Mouse (Mus musculus) lung, embryonic 16.5 days (tissue): ENCODE data around the gene Ccdc157. TPM values are rescaled to one million over a fixed set of nuclear protein-coding genes. Genes with fewer than 3 reads are reported as not detected.
"Not testable (repeated sequence)": the region's sequence is repeated elsewhere in the genome, so short reads cannot be mapped to it uniquely, and the experiment has no call there.

Experiments used
- ATAC-seq: fragments of 200-750 bp; cut with Nextera tagmentation; 2 replicates; pipeline ENCODE4 v1.8.0; 2017; ENCODE audit warnings: low read depth, mild to moderate bottlenecking, moderate library complexity
- H3K27ac ChIP-seq: fragments of 300-500 bp; sonication (generic); 2 replicates; pipeline ENCODE4 v1.5.1; 2014; ENCODE audit warnings: mild to moderate bottlenecking, control low read depth, low read length
- H3K27me3 ChIP-seq: fragments of 300-500 bp; sonication (generic); 2 replicates; pipeline ENCODE4 v1.6.1; 2014; ENCODE audit warnings: low read depth, low read length, mixed read lengths; ENCODE audit not compliant: control insufficient read depth, insufficient read depth
- H3K36me3 ChIP-seq: fragments of 300-500 bp; sonication (generic); 2 replicates; pipeline ENCODE4 v1.6.1; 2014; ENCODE audit warnings: low read length; ENCODE audit not compliant: control insufficient read depth, insufficient read depth
- H3K4me1 ChIP-seq: fragments of 300-500 bp; sonication (generic); replicated peaks from 2 replicates; pipeline ENCODE4 v1.6.1; 2014; ENCODE audit warnings: low read length, mixed read lengths; ENCODE audit not compliant: control insufficient read depth, insufficient read depth
- H3K4me2 ChIP-seq: fragments of 300-500 bp; sonication (generic); 2 replicates; pipeline ENCODE4 v1.6.1; 2014; ENCODE audit warnings: low read depth, low read length, control low read depth
- H3K4me3 ChIP-seq: fragments of 300-500 bp; sonication (generic); 2 replicates; pipeline ENCODE4 v1.5.1; 2014; ENCODE audit warnings: mild to moderate bottlenecking, low read length, control low read depth
- H3K9ac ChIP-seq: fragments of 300-500 bp; sonication (generic); 2 replicates; pipeline ENCODE4 v1.6.1; 2014; ENCODE audit warnings: low read length, control low read depth
- H3K9me3 ChIP-seq: fragments of 300-500 bp; sonication (generic); 2 replicates; pipeline ENCODE4 v1.6.1; 2016; ENCODE audit warnings: low read length; ENCODE audit not compliant: control insufficient read depth
- WGBS: fragments of 180-500 bp; shearing (Covaris S2); extraction: QIAGEN DNeasy Blood & Tissue Kit; methylation state at CpG from one replicate; pipeline ENCODE4 v1.1.7; 2014; 5-methylcytosine and 5-hydroxymethylcytosine counted together
- polyA plus RNA-seq: library from polyadenylated mRNA; unstranded; fragments of >200 nt; fragmentation: Nextera tagmentation; extraction: Ambion mirVana; gene quantifications from 2 replicates; pipeline ENCODE4 v1.2.1, GENCODE M21; 2015

Gene Ccdc157
- polyA plus RNA-seq, 1 experiment from 2014 or later: 9.2 TPM

DNA sequence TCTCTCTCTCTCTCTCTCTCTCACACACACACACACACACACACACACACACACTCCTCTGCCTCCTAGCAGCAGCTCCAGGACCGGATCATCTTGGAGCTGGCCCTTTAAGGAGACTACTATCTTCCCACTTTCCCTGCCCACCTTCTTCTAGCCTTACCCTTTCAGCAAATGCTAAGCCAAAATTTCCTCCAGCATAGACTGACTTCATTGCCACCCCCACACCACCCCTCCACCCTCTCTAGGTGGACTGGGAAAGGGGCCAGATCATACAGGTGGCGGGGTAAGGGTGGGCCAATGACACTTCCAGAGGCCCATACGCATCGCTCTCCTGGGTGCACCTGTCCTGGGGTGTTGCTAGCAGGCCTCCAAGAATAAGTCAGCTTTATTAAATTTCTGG lies 44.7 kb downstream of the Ccdc157 start:
- H3K27me3 ChIP-seq: no peaks in the 10 kb centered on the region
- peaks cover 14% of the 10 kb centered on the region for H3K4me1 ChIP-seq
- WGBS: 74% methylated on average over 4 of the region's 4 CpGs
- no peak for ATAC-seq
- no peak overlapping the region for H3K4me2 ChIP-seq
- no peak overlapping the region for H3K4me3 ChIP-seq
- H3K36me3 ChIP-seq: no peaks in the 10 kb centered on the region
- no peak overlapping the region for H3K27ac ChIP-seq
- no peak overlapping the region for H3K9ac ChIP-seq
- no peaks in the 10 kb centered on the region for H3K9me3 ChIP-seq

DNA sequence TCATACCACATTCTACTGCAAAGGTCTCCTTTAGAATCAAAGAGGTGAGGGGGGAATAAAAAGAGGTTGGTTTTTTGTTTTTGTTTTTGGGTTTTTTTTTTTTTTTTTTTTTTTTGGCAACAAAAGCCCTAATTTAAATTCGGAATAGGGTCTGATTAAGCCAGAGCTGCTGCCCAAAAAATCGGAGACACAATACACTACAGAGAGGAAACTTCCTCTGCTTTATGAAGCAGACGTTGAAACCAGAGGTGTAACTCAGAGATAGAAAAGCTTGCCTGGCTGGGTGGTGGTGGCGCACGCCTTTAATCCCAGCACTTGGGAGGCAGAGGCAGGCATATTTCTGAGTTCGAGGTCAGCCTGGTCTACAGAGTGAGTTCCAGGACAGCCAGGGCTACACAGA lies 45.6 kb downstream of the Ccdc157 start:
- H3K27me3 ChIP-seq, H3K4me2 ChIP-seq, H3K9me3 ChIP-seq, ATAC-seq, H3K36me3 ChIP-seq, H3K9ac ChIP-seq, H3K27ac ChIP-seq, H3K4me3 ChIP-seq: not testable (repeated sequence)
- WGBS: 79% methylated on average over 6 of the region's 6 CpGs
- peaks cover 14% of the 10 kb centered on the region for H3K4me1 ChIP-seq

DNA sequence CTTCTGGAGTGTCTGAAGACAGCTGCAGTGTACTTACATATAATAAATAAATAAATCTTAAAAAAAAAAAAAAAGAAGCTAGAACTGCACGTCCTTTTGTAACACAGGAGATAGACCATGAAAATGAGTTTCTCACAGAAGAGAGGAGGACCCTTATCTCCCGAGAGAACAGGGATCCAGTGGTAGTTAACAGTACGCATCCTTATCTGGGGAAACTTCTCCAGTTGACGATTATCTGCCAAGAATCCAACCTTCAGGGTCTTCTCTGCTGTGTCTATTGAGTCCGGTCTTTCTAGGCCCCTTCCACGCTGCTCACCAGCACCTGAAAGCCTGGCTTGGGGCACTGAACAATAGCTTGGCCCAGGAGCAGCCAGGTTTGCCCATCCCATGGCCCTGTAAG lies 46.1 kb downstream of the Ccdc157 start:
- ATAC-seq: no peak
- no peaks in the 10 kb centered on the region for H3K9me3 ChIP-seq
- 62% methylated on average over 6 of the region's 6 CpGs for WGBS
- H3K27me3 ChIP-seq: no peaks in the 10 kb centered on the region
- no peak overlapping the region for H3K4me3 ChIP-seq
- no peak overlapping the region for H3K27ac ChIP-seq
- H3K36me3 ChIP-seq: no peaks in the 10 kb centered on the region
- peaks cover 12% of the 10 kb centered on the region for H3K4me1 ChIP-seq
- no peak overlapping the region for H3K4me2 ChIP-seq
- H3K9ac ChIP-seq: no peak overlapping the region

DNA sequence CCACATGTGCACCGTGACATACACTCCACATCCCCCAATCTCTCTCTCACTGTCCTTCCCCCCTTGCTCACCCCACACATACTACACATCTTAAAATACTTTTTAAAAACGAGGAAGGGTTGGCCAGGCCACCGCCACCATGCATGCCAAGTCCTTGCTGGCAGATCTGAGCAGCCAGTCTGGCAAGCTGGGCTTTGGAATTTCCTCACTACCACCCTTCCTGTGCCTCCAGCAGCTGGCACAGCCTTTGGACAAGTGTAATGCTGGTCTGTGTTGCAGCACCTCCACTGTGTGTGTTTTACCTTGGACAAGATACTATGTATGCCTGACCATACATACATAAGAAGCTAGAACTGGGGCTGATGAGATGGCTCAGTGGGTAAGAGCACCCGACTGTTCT lies 46.6 kb downstream of the Ccdc157 start:
- H3K4me1 ChIP-seq: peaks cover 10% of the 10 kb centered on the region
- H3K9me3 ChIP-seq: no peaks in the 10 kb centered on the region
- no peak overlapping the region for H3K27ac ChIP-seq
- H3K9ac ChIP-seq: no peak overlapping the region
- no peaks in the 10 kb centered on the region for H3K27me3 ChIP-seq
- H3K4me2 ChIP-seq: no peak overlapping the region
- no peaks in the 10 kb centered on the region for H3K36me3 ChIP-seq
- ATAC-seq: no peak
- WGBS: 72% methylated on average over 4 of the region's 4 CpGs
- no peak overlapping the region for H3K4me3 ChIP-seq

DNA sequence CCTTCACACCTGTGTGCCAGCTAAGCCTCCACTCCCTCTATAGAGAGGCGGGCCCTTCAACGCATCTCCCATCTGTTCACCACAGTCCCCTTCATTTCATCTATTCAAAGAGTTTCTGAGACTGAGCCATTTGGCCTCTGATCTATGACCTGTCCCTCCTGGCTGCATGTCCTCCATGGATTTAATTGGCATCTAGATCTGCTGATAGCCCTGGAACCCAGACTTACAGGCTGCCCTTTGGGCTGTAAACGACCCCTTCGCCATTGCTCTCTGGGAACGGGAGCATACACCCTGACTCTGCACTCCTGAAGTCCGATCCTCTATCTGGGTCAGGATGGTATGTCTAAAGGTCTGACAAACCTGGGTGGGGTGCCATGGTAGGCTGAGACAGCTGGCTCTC lies 47.2 kb downstream of the Ccdc157 start:
- ATAC-seq: no peak
- Histone ChIP-seq H3K4me3 (no peak overlapping the region), H3K27ac (no peak overlapping the region), H3K4me2 (no peak overlapping the region), H3K9ac (no peak overlapping the region), H3K36me3 (no peaks in the 10 kb centered on the region), H3K9me3 (no peaks in the 10 kb centered on the region), H3K27me3 (no peaks in the 10 kb centered on the region), H3K4me1 (peaks cover 4% of the 10 kb centered on the region; the same call in 1 of the 2 replicates)
- WGBS: 82% methylated on average over 6 of the region's 6 CpGs

DNA sequence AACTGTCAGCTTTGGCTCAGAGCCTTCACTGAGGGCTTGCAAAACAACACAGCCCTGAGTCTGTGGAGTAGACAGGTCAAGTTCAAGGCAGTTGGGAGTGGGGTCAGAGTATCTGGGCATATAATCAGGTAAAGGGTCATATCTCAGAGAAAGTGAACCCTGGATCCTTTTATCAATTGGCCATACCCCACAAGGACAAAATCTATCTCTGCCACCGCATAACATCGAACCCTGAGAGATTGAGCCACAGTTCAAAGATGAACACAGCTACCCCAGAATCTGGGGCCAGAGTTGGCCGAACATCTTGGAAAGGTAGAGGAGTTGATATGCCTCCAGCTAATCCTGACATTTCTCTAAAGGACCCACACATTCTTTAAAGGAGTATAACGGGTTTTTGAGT lies 48.1 kb downstream of the Ccdc157 start:
- no peak for ATAC-seq
- WGBS: 77% methylated on average over 4 of the region's 4 CpGs
- Histone ChIP-seq H3K27ac (no peak overlapping the region), H3K36me3 (no peaks in the 10 kb centered on the region), H3K4me1 (no peaks in the 10 kb centered on the region), H3K9me3 (no peaks in the 10 kb centered on the region), H3K4me2 (no peak overlapping the region), H3K27me3 (no peaks in the 10 kb centered on the region), H3K9ac (no peak overlapping the region), H3K4me3 (no peak overlapping the region)

DNA sequence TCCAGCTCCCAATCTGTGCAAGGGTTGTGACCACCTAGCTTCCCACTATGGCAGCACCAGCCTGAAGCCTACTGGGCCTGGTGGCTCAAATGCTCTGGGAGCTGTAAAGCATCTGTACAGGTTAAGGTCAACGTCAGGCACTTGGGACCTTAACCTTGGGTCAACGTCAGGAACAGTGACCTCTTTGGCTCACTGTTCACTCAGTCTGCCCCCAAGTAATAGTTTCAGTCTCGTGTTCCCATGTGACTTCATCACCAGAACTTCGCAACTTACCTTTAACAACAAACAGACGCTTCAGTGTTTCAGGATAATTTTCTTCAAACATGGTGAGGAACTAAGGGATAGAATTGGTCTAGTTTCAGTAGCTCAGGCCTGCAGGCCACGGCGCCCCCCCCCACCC lies 51.4 kb downstream of the Ccdc157 start:
- Histone ChIP-seq H3K36me3 (no peaks in the 10 kb centered on the region), H3K4me1 (no peaks in the 10 kb centered on the region), H3K27ac (no peak overlapping the region), H3K4me2 (no peak overlapping the region), H3K9me3 (no peaks in the 10 kb centered on the region), H3K4me3 (no peak overlapping the region), H3K9ac (no peak overlapping the region), H3K27me3 (no peaks in the 10 kb centered on the region)
- ATAC-seq: no peak
- WGBS: 77% methylated on average over 7 of the region's 7 CpGs

DNA sequence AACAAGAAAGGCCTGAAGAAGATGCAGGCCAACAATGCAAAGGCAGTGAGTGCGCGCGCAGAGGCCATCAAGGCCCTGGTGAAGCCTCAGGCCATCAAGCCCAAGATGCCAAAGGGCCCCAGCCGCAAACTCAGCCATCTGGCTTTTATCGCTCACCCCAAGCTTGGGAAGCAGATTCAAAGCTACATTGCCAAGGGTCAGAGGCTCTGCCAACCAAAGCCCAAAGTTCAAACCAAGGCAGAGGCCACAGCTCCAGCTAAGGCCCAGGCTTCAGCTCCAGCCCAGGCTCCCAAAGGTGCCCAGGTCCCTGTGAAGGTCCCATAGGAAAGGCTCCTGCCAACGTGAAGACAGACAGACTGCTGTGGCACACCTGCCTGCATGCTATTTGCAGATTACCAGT lies 52.2 kb downstream of the Ccdc157 start:
- H3K4me2 ChIP-seq, H3K9ac ChIP-seq, H3K36me3 ChIP-seq, H3K27me3 ChIP-seq, H3K4me1 ChIP-seq, ATAC-seq, H3K27ac ChIP-seq, H3K4me3 ChIP-seq, H3K9me3 ChIP-seq: not testable (repeated sequence)
- WGBS: 91% methylated on average over 6 of the region's 6 CpGs

DNA sequence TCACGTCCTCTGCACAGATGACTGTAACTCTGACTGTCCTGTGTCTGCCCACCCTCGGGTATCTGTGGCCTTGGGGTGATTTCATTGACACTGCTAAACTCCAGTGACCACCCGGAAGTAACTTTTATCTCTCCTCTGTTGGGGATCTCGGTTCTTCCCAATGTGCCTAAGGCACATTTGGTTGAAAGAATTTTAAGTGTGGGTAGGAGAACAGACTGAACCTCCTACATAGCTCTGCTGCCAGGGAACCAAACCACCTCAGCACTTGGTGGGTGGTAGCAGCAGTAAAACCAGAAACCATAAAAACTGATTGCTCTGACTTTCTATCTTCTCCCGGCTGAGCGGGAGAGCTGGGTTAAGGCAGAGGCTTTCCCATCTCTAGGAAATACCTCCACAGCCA lies 54.6 kb downstream of the Ccdc157 start:
- H3K27ac ChIP-seq: no peak overlapping the region
- H3K4me3 ChIP-seq: no peak overlapping the region
- no peaks in the 10 kb centered on the region for H3K9me3 ChIP-seq
- no peak for ATAC-seq
- no peak overlapping the region for H3K9ac ChIP-seq
- no peaks in the 10 kb centered on the region for H3K4me1 ChIP-seq
- no peaks in the 10 kb centered on the region for H3K36me3 ChIP-seq
- no peaks in the 10 kb centered on the region for H3K27me3 ChIP-seq
- no peak overlapping the region for H3K4me2 ChIP-seq
- WGBS: 77% methylated on average over 6 of the region's 6 CpGs

DNA sequence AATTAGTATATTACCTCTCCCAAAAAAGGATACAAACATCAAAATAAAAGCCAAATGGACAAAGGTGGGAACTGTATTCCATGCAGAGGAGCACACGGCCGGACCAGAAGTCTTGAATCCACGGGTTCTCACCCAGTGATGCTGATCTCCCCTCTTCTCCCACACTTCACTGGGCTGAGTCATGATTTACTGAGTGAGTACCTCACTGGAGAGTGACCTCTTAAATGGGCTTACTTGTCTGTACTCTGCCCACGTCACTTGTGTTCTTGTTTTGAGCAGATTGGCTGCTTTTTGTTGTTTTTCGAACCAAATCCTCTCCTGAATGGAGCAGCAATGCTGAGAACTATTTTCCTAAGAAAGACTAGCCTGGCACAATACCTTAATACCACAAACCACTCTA lies 55.1 kb downstream of the Ccdc157 start:
- no peak for ATAC-seq
- Histone ChIP-seq H3K9ac (no peak overlapping the region), H3K4me2 (no peak overlapping the region), H3K4me3 (no peak overlapping the region), H3K9me3 (no peaks in the 10 kb centered on the region), H3K36me3 (no peaks in the 10 kb centered on the region), H3K27ac (no peak overlapping the region), H3K4me1 (no peaks in the 10 kb centered on the region), H3K27me3 (no peaks in the 10 kb centered on the region)
- 77% methylated on average over 5 of the region's 5 CpGs for WGBS
